In the genomic region with DNA sequence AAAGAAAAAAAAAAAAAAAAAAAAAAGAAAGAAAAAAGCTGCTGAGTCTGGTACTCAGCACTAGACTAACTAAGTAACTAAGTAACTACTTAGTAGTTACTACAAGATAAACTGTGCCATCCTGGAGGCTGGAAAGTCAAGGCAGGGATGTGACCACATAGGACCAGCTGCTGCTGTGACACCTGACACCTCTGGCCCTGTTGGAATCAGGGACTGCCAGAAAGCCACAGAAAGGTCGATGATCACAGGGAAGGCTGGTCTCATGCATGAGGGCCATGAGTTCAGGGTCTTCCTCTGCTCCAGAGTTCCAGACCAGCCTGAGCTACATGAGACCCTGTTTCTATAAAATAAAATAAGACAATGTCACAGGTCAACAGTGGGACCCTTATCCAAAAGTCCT, we compare ENCODE assay signal across 19 mouse cellular contexts. TPM values are rescaled to one million over a fixed set of nuclear protein-coding genes. Genes with fewer than 3 reads are reported as not detected.
"Had no signal": no experiment of that assay in that cellular context is flagged by ENCODE, and none has a peak within 500 bp of the region (broad histone marks: within the 10 kb centered on the region; RNA-seq: fewer than 3 reads in every experiment).

No protein-coding gene starts in this region.

- ATAC-seq: liver, postnatal 0 days; lung, postnatal 0 days had no signal

- H3K4me2 ChIP-seq: lung, embryonic 15.5 days; midbrain, embryonic 12.5 days; neural tube, embryonic 13.5 days; neural tube, embryonic 15.5 days had no signal

- H3K9ac ChIP-seq: liver, postnatal 0 days; lung, embryonic 15.5 days; midbrain, embryonic 12.5 days; neural tube, embryonic 13.5 days; neural tube, embryonic 15.5 days had no signal

- DNase-seq: liver, postnatal 0 days; lung, adult 2 months; lung, postnatal 14 days; lung, postnatal 36 days; midbrain, embryonic 14.5 days; retina, postnatal 1 day; right cerebral cortex, adult 18-20 months; right cerebral cortex, postnatal 25 days; right cerebral cortex, postnatal 4 days; spleen, adult 18-20 months; thymus, adult 18-20 months; thymus, postnatal 14 days had no signal

- H3K9me3 ChIP-seq: lung, embryonic 15.5 days; neural tube, embryonic 13.5 days; neural tube, embryonic 15.5 days had no signal

- H3K27ac ChIP-seq: lung, embryonic 15.5 days; midbrain, embryonic 10.5 days; midbrain, embryonic 12.5 days; neural tube, embryonic 13.5 days; neural tube, embryonic 15.5 days had no signal

- H3K4me3 ChIP-seq: lung, embryonic 15.5 days; midbrain, embryonic 10.5 days; midbrain, embryonic 12.5 days; neural tube, embryonic 13.5 days; neural tube, embryonic 15.5 days had no signal

- H3K27me3 ChIP-seq: lung, embryonic 15.5 days; neural tube, embryonic 13.5 days; neural tube, embryonic 15.5 days had no signal

RNA-seq across cellular contexts. Expression of gene Tle6, which starts 43.4 kb away (rescaled TPM):
- total RNA-seq: monocyte, adult 5-6 weeks had no signal
